Mouse (Mus musculus): ENCODE data around the gene Fam214a.
A peak's percentile ranks its signal among the peaks of the same experiment; 100 is the strongest.

Gene Fam214a

GRCm38 (mm10) chr9:74964866-74965384, 12.2 kb downstream of the Fam214a start:
- H3K27me3 ChIP-seq (ENCODE audit: control insufficient read depth, insufficient read depth, low read length, poor library complexity, severe bottlenecking): no peaks in the 10 kb centered on the region
- peak; percentile 91 for DNase-seq (ENCODE audit: low read depth, low spot score)
- 0 out of 2 replicates have a peak, but pooled peaks cover 4% of the 10 kb centered on the region for H3K36me3 ChIP-seq (ENCODE audit: control insufficient read depth, insufficient read depth, low read length, poor library complexity, severe bottlenecking)

GRCm38 (mm10) chr9:74966200-74966599, 13.5 kb downstream of the Fam214a start:
- Histone ChIP-seq H3K27me3 (ENCODE audit: control insufficient read depth, insufficient read depth, low read length, poor library complexity, severe bottlenecking) (no peaks in the 10 kb centered on the region), H3K36me3 (ENCODE audit: control insufficient read depth, insufficient read depth, low read length, poor library complexity, severe bottlenecking) (0 out of 2 replicates have a peak, but pooled peaks cover 2% of the 10 kb centered on the region)
- no peak for DNase-seq (ENCODE audit: low read depth, low spot score)

GRCm38 (mm10) chr9:74968647-74969428, 16.2 kb downstream of the Fam214a start:
- DNase-seq (ENCODE audit: low read depth, low spot score): no peak
- Histone ChIP-seq H3K27me3 (ENCODE audit: control insufficient read depth, insufficient read depth, low read length, poor library complexity, severe bottlenecking) (no peaks in the 10 kb centered on the region), H3K36me3 (ENCODE audit: control insufficient read depth, insufficient read depth, low read length, poor library complexity, severe bottlenecking) (no peaks in the 10 kb centered on the region)

GRCm38 (mm10) chr9:74970591-74970990, 17.9 kb downstream of the Fam214a start:
- DNase-seq (ENCODE audit: low read depth, low spot score): no peak
- Histone ChIP-seq H3K27me3 (ENCODE audit: control insufficient read depth, insufficient read depth, low read length, poor library complexity, severe bottlenecking) (no peaks in the 10 kb centered on the region), H3K36me3 (ENCODE audit: control insufficient read depth, insufficient read depth, low read length, poor library complexity, severe bottlenecking) (no peaks in the 10 kb centered on the region)

- Histone ChIP-seq H3K27me3 (ENCODE audit: control insufficient read depth, insufficient read depth, low read length, poor library complexity, severe bottlenecking) (no peaks in the 10 kb centered on the region), H3K36me3 (ENCODE audit: control insufficient read depth, insufficient read depth, low read length, poor library complexity, severe bottlenecking) (no peaks in the 10 kb centered on the region)
- no peak for DNase-seq (ENCODE audit: low read depth, low spot score)
These were observed 18.7 kb downstream of the Fam214a start for GRCm38 (mm10) chr9:74971191-74971976.

- DNase-seq (ENCODE audit: low read depth, low spot score): no peak
- H3K36me3 ChIP-seq (ENCODE audit: control insufficient read depth, insufficient read depth, low read length, poor library complexity, severe bottlenecking): no peaks in the 10 kb centered on the region; the same call in 1 of the 2 replicates
- no peaks in the 10 kb centered on the region for H3K27me3 ChIP-seq (ENCODE audit: control insufficient read depth, insufficient read depth, low read length, poor library complexity, severe bottlenecking)
These were observed 20.1 kb downstream of the Fam214a start for GRCm38 (mm10) chr9:74972736-74973135.

- DNase-seq (ENCODE audit: low read depth, low spot score): no peak
- H3K36me3 ChIP-seq (ENCODE audit: control insufficient read depth, insufficient read depth, low read length, poor library complexity, severe bottlenecking): peaks cover 4% of the 10 kb centered on the region; the same call in 1 of the 2 replicates
- H3K27me3 ChIP-seq (ENCODE audit: control insufficient read depth, insufficient read depth, low read length, poor library complexity, severe bottlenecking): no peaks in the 10 kb centered on the region
These were observed 20.5 kb downstream of the Fam214a start for GRCm38 (mm10) chr9:74973154-74973553.

GRCm38 (mm10) chr9:74974758-74975157, 22.1 kb downstream of the Fam214a start:
- Histone ChIP-seq H3K27me3 (ENCODE audit: control insufficient read depth, insufficient read depth, low read length, poor library complexity, severe bottlenecking) (no peaks in the 10 kb centered on the region), H3K36me3 (ENCODE audit: control insufficient read depth, insufficient read depth, low read length, poor library complexity, severe bottlenecking) (peaks cover 4% of the 10 kb centered on the region; the same call in 1 of the 2 replicates)
- no peak for DNase-seq (ENCODE audit: low read depth, low spot score)

- Histone ChIP-seq H3K27me3 (ENCODE audit: control insufficient read depth, insufficient read depth, low read length, poor library complexity, severe bottlenecking) (no peaks in the 10 kb centered on the region), H3K36me3 (ENCODE audit: control insufficient read depth, insufficient read depth, low read length, poor library complexity, severe bottlenecking) (peaks cover 4% of the 10 kb centered on the region; the same call in 1 of the 2 replicates)
- peak; percentile 36 for DNase-seq (ENCODE audit: low read depth, low spot score)
These were observed 22.7 kb downstream of the Fam214a start for GRCm38 (mm10) chr9:74975416-74975815.

GRCm38 (mm10) chr9:74975911-74976563, 23.4 kb downstream of the Fam214a start:
- peak; percentile 85 for DNase-seq (ENCODE audit: low read depth, low spot score)
- Histone ChIP-seq H3K36me3 (ENCODE audit: control insufficient read depth, insufficient read depth, low read length, poor library complexity, severe bottlenecking) (peaks cover 4% of the 10 kb centered on the region; the same call in 1 of the 2 replicates), H3K27me3 (ENCODE audit: control insufficient read depth, insufficient read depth, low read length, poor library complexity, severe bottlenecking) (no peaks in the 10 kb centered on the region)

GRCm38 (mm10) chr9:74977251-74977650, 24.6 kb downstream of the Fam214a start:
- no peaks in the 10 kb centered on the region for H3K27me3 ChIP-seq (ENCODE audit: control insufficient read depth, insufficient read depth, low read length, poor library complexity, severe bottlenecking)
- H3K36me3 ChIP-seq (ENCODE audit: control insufficient read depth, insufficient read depth, low read length, poor library complexity, severe bottlenecking): peaks cover 6% of the 10 kb centered on the region; the same call in 1 of the 2 replicates
- no peak for DNase-seq (ENCODE audit: low read depth, low spot score)

GRCm38 (mm10) chr9:74977962-74978361, 25.3 kb downstream of the Fam214a start:
- Histone ChIP-seq H3K36me3 (ENCODE audit: control insufficient read depth, insufficient read depth, low read length, poor library complexity, severe bottlenecking) (peaks cover 6% of the 10 kb centered on the region; the same call in 1 of the 2 replicates), H3K27me3 (ENCODE audit: control insufficient read depth, insufficient read depth, low read length, poor library complexity, severe bottlenecking) (no peaks in the 10 kb centered on the region)
- DNase-seq (ENCODE audit: low read depth, low spot score): no peak

GRCm38 (mm10) chr9:74978868-74979267, 26.2 kb downstream of the Fam214a start:
- no peak for DNase-seq (ENCODE audit: low read depth, low spot score)

GRCm38 (mm10) chr9:74979371-74979770, 26.7 kb downstream of the Fam214a start:
- H3K36me3 ChIP-seq (ENCODE audit: control insufficient read depth, insufficient read depth, low read length, poor library complexity, severe bottlenecking): peaks cover 6% of the 10 kb centered on the region; the same call in 1 of the 2 replicates
- H3K27me3 ChIP-seq (ENCODE audit: control insufficient read depth, insufficient read depth, low read length, poor library complexity, severe bottlenecking): no peaks in the 10 kb centered on the region
- no peak for DNase-seq (ENCODE audit: low read depth, low spot score)

More at GRCm38 (mm10) chr9:74978868-74979267, 26.2 kb downstream of the Fam214a start:
- Histone ChIP-seq H3K27me3 (ENCODE audit: control insufficient read depth, insufficient read depth, low read length, poor library complexity, severe bottlenecking) (no peaks in the 10 kb centered on the region), H3K36me3 (ENCODE audit: control insufficient read depth, insufficient read depth, low read length, poor library complexity, severe bottlenecking) (peaks cover 6% of the 10 kb centered on the region; the same call in 1 of the 2 replicates)

Data from splenic B cell, adult 2 months (primary cell).